Mouse (Mus musculus): Measurements from ENCODE around the gene Prss56. TPM values are rescaled to one million over a fixed set of nuclear protein-coding genes. Genes with fewer than 3 reads are reported as not detected.

Prss56 gene
- polyA plus RNA-seq, 1 experiment from 2014 or later = not detected

- Histone ChIP-seq H3K9ac (no peak overlapping the region), H3K4me3 (0 out of 2 replicates have a peak overlapping the region, but pooled peaks have one; percentile 50), H3K27me3 (replicated peaks) (peaks cover 91% of the 10 kb centered on the region), H3K36me3 (no peaks in the 10 kb centered on the region), H3K9me3 (replicated peaks) (no peaks in the 10 kb centered on the region), H3K4me1 (replicated peaks) (peaks cover 6% of the 10 kb centered on the region; the same call in 1 of the 2 replicates), H3K4me2 (no peak overlapping the region), H3K27ac (ENCODE audit: poor library complexity, severe bottlenecking) (no peak overlapping the region)
- WGBS = 16% methylated on average over 13 of the region's 13 CpGs
- no peak for ATAC-seq (ENCODE audit: insufficient number of reproducible peaks, low FRiP score)
These were observed 2.4 kb downstream of the Prss56 start for GRCm38 (mm10) chr1:87185526-87185925.

- H3K27ac ChIP-seq (ENCODE audit: poor library complexity, severe bottlenecking) = no peak overlapping the region
- peaks cover 92% of the 10 kb centered on the region for H3K27me3 ChIP-seq (replicated peaks)
- no peaks in the 10 kb centered on the region for H3K9me3 ChIP-seq (replicated peaks)
- 2% methylated on average over 53 of the region's 54 CpGs for WGBS
- peak overlapping the region; percentile 50 for H3K4me3 ChIP-seq
- H3K9ac ChIP-seq = peak overlapping the region; percentile 57
- ATAC-seq (ENCODE audit: insufficient number of reproducible peaks, low FRiP score) = no peak
- peaks cover 6% of the 10 kb centered on the region; the same call in 1 of the 2 replicates for H3K4me1 ChIP-seq (replicated peaks)
- H3K36me3 ChIP-seq = no peaks in the 10 kb centered on the region
- H3K4me2 ChIP-seq = peak overlapping the region; percentile 78
These were observed 3.3 kb downstream of the Prss56 start for GRCm38 (mm10) chr1:87186261-87187036.

GRCm38 (mm10) chr1:87187037-87187355, 3.9 kb downstream of the Prss56 start:
- no peaks in the 10 kb centered on the region for H3K36me3 ChIP-seq
- H3K9ac ChIP-seq = peak overlapping the region; percentile 57
- H3K9me3 ChIP-seq (replicated peaks) = no peaks in the 10 kb centered on the region
- peaks cover 88% of the 10 kb centered on the region for H3K27me3 ChIP-seq (replicated peaks)
- H3K4me3 ChIP-seq = peak overlapping the region; percentile 50
- WGBS = under 1% methylated on average over 15 of the region's 15 CpGs
- no peak for ATAC-seq (ENCODE audit: insufficient number of reproducible peaks, low FRiP score)
- peak overlapping the region; percentile 78 for H3K4me2 ChIP-seq
- no peak overlapping the region for H3K27ac ChIP-seq (ENCODE audit: poor library complexity, severe bottlenecking)
- H3K4me1 ChIP-seq (replicated peaks) = peaks cover 6% of the 10 kb centered on the region; the same call in 1 of the 2 replicates

GRCm38 (mm10) chr1:87190429-87190828, 7.3 kb downstream of the Prss56 start, which contains the start of gene Chrnd:
TSS of gene Chrnd (plus strand) at chr1:87190607.
- H3K4me3 ChIP-seq = no peak within 1 kb of the TSS
- 34% methylated on average over 4 of the region's 4 CpGs for WGBS
- no peak within 1 kb of the TSS for H3K27ac ChIP-seq (ENCODE audit: poor library complexity, severe bottlenecking)
- no peaks in the 10 kb centered on the region for H3K9me3 ChIP-seq (replicated peaks)
- H3K4me1 ChIP-seq (replicated peaks) = peaks cover 6% of the 10 kb centered on the region; the same call in 1 of the 2 replicates
- H3K36me3 ChIP-seq = no peaks in the 10 kb centered on the region
- no peak within 1 kb of the TSS for H3K4me2 ChIP-seq
- no peak within 1 kb of the TSS for H3K9ac ChIP-seq
- peaks cover 66% of the 10 kb centered on the region for H3K27me3 ChIP-seq (replicated peaks)
- no peak for ATAC-seq (ENCODE audit: insufficient number of reproducible peaks, low FRiP score)

GRCm38 (mm10) chr1:87197296-87197695, 14.2 kb downstream of the Prss56 start:
- H3K27ac ChIP-seq (ENCODE audit: poor library complexity, severe bottlenecking) = no peak overlapping the region
- 67% methylated on average over 9 of the region's 9 CpGs for WGBS
- H3K27me3 ChIP-seq (replicated peaks) = peaks cover 10% of the 10 kb centered on the region
- no peaks in the 10 kb centered on the region for H3K9me3 ChIP-seq (replicated peaks)
- no peak overlapping the region for H3K4me3 ChIP-seq
- H3K4me2 ChIP-seq = no peak overlapping the region
- H3K9ac ChIP-seq = no peak overlapping the region
- H3K4me1 ChIP-seq (replicated peaks) = peaks cover 9% of the 10 kb centered on the region
- ATAC-seq (ENCODE audit: insufficient number of reproducible peaks, low FRiP score) = no peak
- H3K36me3 ChIP-seq = no peaks in the 10 kb centered on the region

- ATAC-seq (ENCODE audit: insufficient number of reproducible peaks, low FRiP score) = no peak
- no peak overlapping the region for H3K9ac ChIP-seq
- no peak overlapping the region for H3K27ac ChIP-seq (ENCODE audit: poor library complexity, severe bottlenecking)
- H3K27me3 ChIP-seq (replicated peaks) = no peaks in the 10 kb centered on the region
- H3K4me1 ChIP-seq (replicated peaks) = peaks cover 9% of the 10 kb centered on the region
- H3K9me3 ChIP-seq (replicated peaks) = no peaks in the 10 kb centered on the region
- H3K4me2 ChIP-seq = no peak overlapping the region
- H3K4me3 ChIP-seq = no peak overlapping the region
- WGBS = 59% methylated on average over 12 of the region's 12 CpGs
- no peaks in the 10 kb centered on the region for H3K36me3 ChIP-seq
These were observed 15.3 kb downstream of the Prss56 start for GRCm38 (mm10) chr1:87198119-87199065.

- no peak for ATAC-seq (ENCODE audit: insufficient number of reproducible peaks, low FRiP score)
- peaks cover 13% of the 10 kb centered on the region for H3K4me1 ChIP-seq (replicated peaks)
- H3K36me3 ChIP-seq = no peaks in the 10 kb centered on the region
- H3K4me3 ChIP-seq = no peak overlapping the region
- H3K9me3 ChIP-seq (replicated peaks) = no peaks in the 10 kb centered on the region
- 23% methylated on average over 2 of the region's 2 CpGs for WGBS
- no peak overlapping the region for H3K9ac ChIP-seq
- H3K4me2 ChIP-seq = no peak overlapping the region
- H3K27ac ChIP-seq (ENCODE audit: poor library complexity, severe bottlenecking) = no peak overlapping the region
- peaks cover 7% of the 10 kb centered on the region for H3K27me3 ChIP-seq (replicated peaks)
These were observed 17.7 kb downstream of the Prss56 start for GRCm38 (mm10) chr1:87200811-87201210.

GRCm38 (mm10) chr1:87201848-87202247, 18.7 kb downstream of the Prss56 start:
- peaks cover 18% of the 10 kb centered on the region for H3K27me3 ChIP-seq (replicated peaks)
- H3K9ac ChIP-seq = no peak overlapping the region
- no peak overlapping the region for H3K4me3 ChIP-seq
- no peak overlapping the region for H3K4me2 ChIP-seq
- H3K27ac ChIP-seq (ENCODE audit: poor library complexity, severe bottlenecking) = no peak overlapping the region
- WGBS = 48% methylated on average over 1 of the region's 1 CpGs
- ATAC-seq (ENCODE audit: insufficient number of reproducible peaks, low FRiP score) = no peak
- H3K4me1 ChIP-seq (replicated peaks) = peaks cover 17% of the 10 kb centered on the region
- H3K36me3 ChIP-seq = no peaks in the 10 kb centered on the region
- H3K9me3 ChIP-seq (replicated peaks) = no peaks in the 10 kb centered on the region

GRCm38 (mm10) chr1:87203779-87204178, 20.7 kb downstream of the Prss56 start:
- Histone ChIP-seq H3K4me2 (no peak overlapping the region), H3K36me3 (no peaks in the 10 kb centered on the region), H3K9me3 (replicated peaks) (no peaks in the 10 kb centered on the region), H3K27ac (ENCODE audit: poor library complexity, severe bottlenecking) (no peak overlapping the region), H3K9ac (no peak overlapping the region), H3K4me1 (replicated peaks) (peaks cover 10% of the 10 kb centered on the region), H3K27me3 (replicated peaks) (peaks cover 37% of the 10 kb centered on the region), H3K4me3 (no peak overlapping the region)
- 74% methylated on average over 5 of the region's 5 CpGs for WGBS
- ATAC-seq (ENCODE audit: insufficient number of reproducible peaks, low FRiP score) = no peak

- Histone ChIP-seq H3K4me1 (replicated peaks) (peaks cover 8% of the 10 kb centered on the region; the same call in 1 of the 2 replicates), H3K27me3 (replicated peaks) (peaks cover 43% of the 10 kb centered on the region), H3K4me3 (no peak within 1 kb of the TSS), H3K9ac (no peak within 1 kb of the TSS), H3K4me2 (no peak within 1 kb of the TSS), H3K9me3 (replicated peaks) (no peaks in the 10 kb centered on the region), H3K27ac (ENCODE audit: poor library complexity, severe bottlenecking) (no peak within 1 kb of the TSS), H3K36me3 (no peaks in the 10 kb centered on the region)
- no peak for ATAC-seq (ENCODE audit: insufficient number of reproducible peaks, low FRiP score)
- 84% methylated on average over 7 of the region's 7 CpGs for WGBS
These were observed 21.4 kb downstream of the Prss56 start, which contains the start of gene Chrng for GRCm38 (mm10) chr1:87204465-87204864. TSS of gene Chrng (plus strand) at chr1:87204657.

GRCm38 (mm10) chr1:87205038-87205437, 21.9 kb downstream of the Prss56 start:
- peaks cover 44% of the 10 kb centered on the region for H3K27me3 ChIP-seq (replicated peaks)
- no peak for ATAC-seq (ENCODE audit: insufficient number of reproducible peaks, low FRiP score)
- no peak overlapping the region for H3K27ac ChIP-seq (ENCODE audit: poor library complexity, severe bottlenecking)
- H3K4me2 ChIP-seq = no peak overlapping the region
- WGBS = 52% methylated on average over 6 of the region's 6 CpGs
- peaks cover 8% of the 10 kb centered on the region; the same call in 1 of the 2 replicates for H3K4me1 ChIP-seq (replicated peaks)
- no peaks in the 10 kb centered on the region for H3K9me3 ChIP-seq (replicated peaks)
- no peak overlapping the region for H3K9ac ChIP-seq
- H3K36me3 ChIP-seq = no peaks in the 10 kb centered on the region
- H3K4me3 ChIP-seq = no peak overlapping the region
